Comparison of ENCODE assay signal across 12 mouse cellular contexts in the genomic region with DNA sequence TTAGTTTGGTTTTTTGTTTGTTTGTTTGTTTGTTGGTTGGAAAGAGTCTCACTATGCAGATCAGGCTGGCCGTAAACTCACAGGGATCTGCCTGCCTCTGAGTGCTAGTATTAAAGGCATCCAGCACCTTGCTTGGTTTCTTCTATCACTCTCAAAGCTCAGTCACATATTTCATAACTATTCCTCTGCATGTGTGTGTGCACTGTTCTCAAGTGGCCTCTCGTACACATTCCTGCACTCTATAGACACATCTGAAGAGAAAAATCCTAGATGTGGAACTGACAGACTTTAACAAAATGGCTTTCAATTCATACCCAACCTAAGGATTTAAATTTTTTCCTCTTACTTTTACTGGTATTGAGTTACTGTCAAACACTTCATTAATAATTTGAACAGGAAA.
"Had no signal": no experiment of that assay in that cellular context is flagged by ENCODE, and none has a peak within 500 bp of the region (broad histone marks: within the 10 kb centered on the region; RNA-seq: fewer than 3 reads in every experiment).

No protein-coding gene starts in this region.

- ATAC-seq: midbrain, embryonic 15.5 days had no signal

- H3K36me3 ChIP-seq: liver, embryonic 15.5 days; midbrain, embryonic 15.5 days had no signal

- H3K27me3 ChIP-seq: liver, embryonic 15.5 days; megakaryocyte, embryonic 14.5 days; midbrain, embryonic 15.5 days; neural tube, embryonic 12.5 days had no signal

- H3K4me1 ChIP-seq: liver, embryonic 15.5 days; midbrain, embryonic 15.5 days; neural tube, embryonic 12.5 days had no signal

- DNase-seq: kidney, adult 11 months; kidney, postnatal 10 days; thymus, postnatal 4 days had no signal

- H3K4me3 ChIP-seq: limb, embryonic 10.5 days; liver, embryonic 15.5 days; megakaryocyte, embryonic 14.5 days; midbrain, embryonic 15.5 days; neural tube, embryonic 12.5 days had no signal

- H3K4me2 ChIP-seq: liver, embryonic 11.5 days; liver, embryonic 15.5 days; midbrain, embryonic 11.5 days; midbrain, embryonic 15.5 days; neural tube, embryonic 12.5 days had no signal

- H3K9ac ChIP-seq: liver, embryonic 15.5 days; midbrain, embryonic 15.5 days; neural tube, embryonic 12.5 days had no signal

- H3K9me3 ChIP-seq: limb, embryonic 10.5 days; liver, embryonic 15.5 days; megakaryocyte, embryonic 14.5 days; midbrain, embryonic 15.5 days; neural tube, embryonic 12.5 days had no signal

- H3K27ac ChIP-seq: limb, embryonic 10.5 days; liver, embryonic 15.5 days; macrophage; midbrain, embryonic 15.5 days; neural tube, embryonic 12.5 days; stomach, postnatal 0 days had no signal
